Mouse (Mus musculus) CH12.LX (cell line): ENCODE data around the gene Rbfox1. TPM values are rescaled to one million over a fixed set of nuclear protein-coding genes. Genes with fewer than 3 reads are reported as not detected.

Experiments used
- DNase-seq: peaks from one replicate; pipeline ENCODE4 v3.0.0-alpha.2; 2013; ENCODE audit errors: extremely low read depth
- H3K27ac ChIP-seq: 2 replicates; pipeline ENCODE4 v1.5.1; 2012; ENCODE audit warnings: low read depth, mild to moderate bottlenecking, control low read depth, moderate library complexity; ENCODE audit not compliant: insufficient read depth
- H3K27me3 ChIP-seq: replicated peaks from 2 replicates; pipeline ENCODE3; 2012; ENCODE audit warnings: inconsistent platforms
- H3K36me3 ChIP-seq, 2 experiments: replicated peaks in 1 of 2; 2 replicates each; pipeline versions ENCODE3 to v1.6.1; 2012; ENCODE audit warnings: inconsistent platforms in 1 of 2, low read length in 1 of 2, mild to moderate bottlenecking in 1 of 2, mixed read lengths in 1 of 2, moderate library complexity in 1 of 2; ENCODE audit not compliant: control insufficient read depth in 1 of 2, insufficient read depth in 1 of 2
- H3K4me1 ChIP-seq, 2 experiments: 2 replicates each; pipeline ENCODE4 v1.6.1; 2012; ENCODE audit warnings: inconsistent platforms in 1 of 2, moderate library complexity in 1 of 2; ENCODE audit not compliant: insufficient read depth in 2 of 2, control insufficient read depth in 1 of 2
- H3K4me2 ChIP-seq: 2 replicates; pipeline ENCODE4 v1.6.1; 2012; ENCODE audit warnings: low read depth, mild to moderate bottlenecking, control low read depth; ENCODE audit not compliant: poor library complexity, insufficient read depth, severe bottlenecking
- H3K4me3 ChIP-seq, 3 experiments: fragments of 150-350 bp in 1 of 3; sonication (generic) in 1 of 3; replicated peaks in 1 of 3; 2 replicates each; pipeline versions ENCODE3 to v1.5.1; 2011 to 2012; ENCODE audit warnings: low read depth in 2 of 3, low read length in 2 of 3, mild to moderate bottlenecking in 2 of 3, moderate library complexity in 2 of 3, control low read depth in 1 of 3, improper control_type of control experiment in 1 of 3, inconsistent platforms in 1 of 3, mixed read lengths in 1 of 3; ENCODE audit not compliant: poor library complexity in 1 of 3
- H3K79me2 ChIP-seq: replicated peaks from 2 replicates; pipeline ENCODE4 v1.6.1; 2012; ENCODE audit warnings: mild to moderate bottlenecking, moderate library complexity; ENCODE audit not compliant: control insufficient read depth, poor library complexity, insufficient read depth, severe bottlenecking; ENCODE audit errors: extremely low read depth
- H3K9ac ChIP-seq: 2 replicates; pipeline ENCODE4 v1.6.1; 2012; ENCODE audit warnings: low read depth, mild to moderate bottlenecking, control low read depth, moderate library complexity; ENCODE audit not compliant: insufficient read depth
- H3K9me3 ChIP-seq: replicated peaks from 2 replicates; pipeline ENCODE3; 2012; ENCODE audit warnings: low read length, inconsistent platforms, mixed read lengths
- BHLHE40 ChIP-seq: IDR thresholded peaks from 2 replicates; pipeline ENCODE4 v1.6.1; 2011; ENCODE audit warnings: mild to moderate bottlenecking, low read depth, low read length, improper control_type of control experiment
- CHD2 ChIP-seq: IDR thresholded peaks from 2 replicates; pipeline ENCODE4 v1.6.1; 2011; ENCODE audit warnings: low read length, improper control_type of control experiment
- CTCF ChIP-seq, 2 experiments: IDR thresholded peaks in 1 of 2; conservative IDR thresholded peaks in 1 of 2; 2 replicates each; pipeline ENCODE4 v1.5.1; 2011 to 2012; ENCODE audit warnings: low read depth in 2 of 2, low read length in 2 of 2, improper control_type of control experiment in 1 of 2, inconsistent platforms in 1 of 2, mild to moderate bottlenecking in 1 of 2, moderate library complexity in 1 of 2
- E2F4 ChIP-seq: IDR thresholded peaks from 2 replicates; pipeline ENCODE4 v1.6.1; 2011; ENCODE audit warnings: low read depth, low read length, improper control_type of control experiment; ENCODE audit not compliant: insufficient replicate concordance
- ELF1 ChIP-seq: IDR thresholded peaks from 2 replicates; pipeline ENCODE4 v1.6.1; 2014; ENCODE audit warnings: low read depth, mild to moderate bottlenecking, inconsistent platforms, low read length, improper control_type of control experiment
- EP300 ChIP-seq: IDR thresholded peaks from 2 replicates; pipeline ENCODE4 v1.6.1; 2011; ENCODE audit warnings: low read length, improper control_type of control experiment
- GABPA ChIP-seq: IDR thresholded peaks from 2 replicates; pipeline ENCODE4 v1.6.1; 2012; ENCODE audit warnings: low read depth, low read length, improper control_type of control experiment, inconsistent platforms; ENCODE audit not compliant: insufficient replicate concordance
- HCFC1 ChIP-seq: IDR thresholded peaks from 2 replicates; pipeline ENCODE4 v1.6.1; 2012; ENCODE audit warnings: low read depth, mild to moderate bottlenecking, inconsistent platforms, low read length, improper control_type of control experiment
- IRF4 ChIP-seq: IDR thresholded peaks from 2 replicates; pipeline ENCODE4 v1.6.1; 2014; ENCODE audit warnings: low read depth, mild to moderate bottlenecking, inconsistent platforms, low read length, improper control_type of control experiment
- JUN ChIP-seq: IDR thresholded peaks from 2 replicates; pipeline ENCODE4 v1.6.1; 2011; ENCODE audit warnings: low read depth, mild to moderate bottlenecking, low read length, improper control_type of control experiment, moderate library complexity; ENCODE audit not compliant: insufficient read depth
- KAT2A ChIP-seq: IDR thresholded peaks from 2 replicates; pipeline ENCODE4 v1.6.1; 2012; ENCODE audit warnings: low read length, improper control_type of control experiment, inconsistent platforms; ENCODE audit not compliant: insufficient replicate concordance
- MAFK ChIP-seq: IDR thresholded peaks from 2 replicates; pipeline ENCODE4 v1.6.1; 2011; ENCODE audit warnings: low read length, improper control_type of control experiment; ENCODE audit not compliant: insufficient replicate concordance
- MAX ChIP-seq: IDR thresholded peaks from 2 replicates; pipeline ENCODE4 v1.6.1; 2011; ENCODE audit warnings: low read length, improper control_type of control experiment
- MAZ ChIP-seq: IDR thresholded peaks from 2 replicates; pipeline ENCODE4 v1.6.1; 2012; ENCODE audit warnings: low read depth, mild to moderate bottlenecking, inconsistent platforms, low read length, improper control_type of control experiment, moderate library complexity
- MEF2A ChIP-seq: IDR thresholded peaks from 2 replicates; pipeline ENCODE4 v1.6.1; 2014; ENCODE audit warnings: low read depth, mild to moderate bottlenecking, inconsistent platforms, low read length, improper control_type of control experiment, borderline replicate concordance
- NRF1 ChIP-seq: IDR thresholded peaks from 2 replicates; pipeline ENCODE4 v1.6.1; 2014; ENCODE audit warnings: low read depth, mild to moderate bottlenecking, inconsistent platforms, low read length, improper control_type of control experiment, moderate library complexity
- POLR2A ChIP-seq: IDR thresholded peaks from 2 replicates; pipeline ENCODE4 v1.6.1; 2011; ENCODE audit warnings: low read depth, mild to moderate bottlenecking, improper control_type of control experiment, low read length
- POLR2AphosphoS2 ChIP-seq: IDR thresholded peaks from 2 replicates; pipeline ENCODE4 v1.6.1; 2011; ENCODE audit warnings: low read depth, low read length, improper control_type of control experiment
- RAD21 ChIP-seq: IDR thresholded peaks from 2 replicates; pipeline ENCODE4 v1.6.1; 2011; ENCODE audit warnings: low read depth, mild to moderate bottlenecking, low read length, improper control_type of control experiment, moderate library complexity
- RCOR1 ChIP-seq: conservative IDR thresholded peaks from 2 replicates; pipeline ENCODE4 v1.6.1; 2012; ENCODE audit warnings: low read depth, mild to moderate bottlenecking, inconsistent platforms, low read length, improper control_type of control experiment
- SIN3A ChIP-seq: IDR thresholded peaks from 2 replicates; pipeline ENCODE4 v1.6.1; 2012; ENCODE audit warnings: low read length, improper control_type of control experiment, inconsistent platforms
- TBP ChIP-seq: conservative IDR thresholded peaks from 2 replicates; pipeline ENCODE4 v1.6.1; 2011; ENCODE audit warnings: low read depth, low read length, improper control_type of control experiment
- TCF12 ChIP-seq: IDR thresholded peaks from 2 replicates; pipeline ENCODE4 v1.6.1; 2014; ENCODE audit warnings: low read depth, mild to moderate bottlenecking, inconsistent platforms, low read length, improper control_type of control experiment
- USF1 ChIP-seq: IDR thresholded peaks from 2 replicates; pipeline ENCODE4 v1.6.1; 2014; ENCODE audit warnings: low read depth, mild to moderate bottlenecking, inconsistent platforms, low read length, improper control_type of control experiment
- ZC3H11A ChIP-seq: IDR thresholded peaks from 2 replicates; pipeline ENCODE4 v1.6.1; 2012; ENCODE audit warnings: low read depth, mild to moderate bottlenecking, inconsistent platforms, low read length, improper control_type of control experiment
- ZNF384 ChIP-seq: IDR thresholded peaks from 2 replicates; pipeline ENCODE4 v1.6.1; 2012; ENCODE audit warnings: low read depth, low read length, improper control_type of control experiment, inconsistent platforms
- dilution Hi-C: fragments of 300-500 bp; cut with MboI; formaldehyde crosslinking; loops from 2 replicates; pipeline ENCODE4 v1.14.3; 2020; ENCODE audit warnings: low sequenced_read_pairs; ENCODE audit not compliant: extremely low pct_unique_long_range_greater_than_20kb, extremely low pct_ligation_motif_present
- in situ Hi-C: fragments of 300-500 bp; cut with MboI; formaldehyde crosslinking; loops from 3 replicates; pipeline ENCODE4 v1.14.3; 2019; ENCODE audit warnings: low sequenced_read_pairs, low pct_ligation_motif_present, low pct_unique_long_range_greater_than_20kb, mixed read lengths
- polyA plus RNA-seq: library from polyadenylated mRNA; unstranded; fragments of >175 nt; gene quantifications from 2 replicates; pipeline ENCODE4 v1.2.1, GENCODE M21; 2012; ENCODE audit warnings: low read depth; ENCODE audit not compliant: insufficient read length
- total RNA-seq, 2 experiments: library from RNA; depleted of rRNA; stranded (reverse); fragments of 300-350 nt in 1 of 2; fragments of >200 nt in 1 of 2; gene quantifications; 2 replicates each; pipeline ENCODE4 v1.2.3; 2012 to 2014

The Rbfox1 gene
- total and polyA plus RNA-seq, 3 experiments, result not detected

GRCm38 (mm10) chr16:7052408-7052807, 1167.3 kb downstream of the Rbfox1 start:
- dilution Hi-C loops (no loop called here), in situ Hi-C loops (no loop called here)
- Histone ChIP-seq H3K36me3 (no peaks in the 10 kb centered on the region), H3K9me3 (peaks cover 84% of the 10 kb centered on the region), H3K9ac (no peak overlapping the region), H3K4me2 (no peak overlapping the region), H3K79me2 (no peaks in the 10 kb centered on the region), H3K27ac (no peak overlapping the region), H3K4me3 (no peak overlapping the region), H3K27me3 (no peaks in the 10 kb centered on the region), H3K4me1 (no peaks in the 10 kb centered on the region)
- TF ChIP-seq POLR2AphosphoS2 (no peak), BHLHE40 (no peak)
- DNase-seq, result no peak

- H3K36me3 ChIP-seq, result no peaks in the 10 kb centered on the region
- no peak for DNase-seq
- no peak overlapping the region for H3K4me2 ChIP-seq
- no peak overlapping the region for H3K4me3 ChIP-seq
- peaks cover 80% of the 10 kb centered on the region for H3K9me3 ChIP-seq
- no peaks in the 10 kb centered on the region for H3K79me2 ChIP-seq
- no peak overlapping the region for H3K9ac ChIP-seq
- no peaks in the 10 kb centered on the region for H3K4me1 ChIP-seq
- dilution Hi-C loops, result no loop called here
- H3K27me3 ChIP-seq, result no peaks in the 10 kb centered on the region
- TF ChIP-seq GABPA (no peak), MAZ (no peak), ZNF384 (no peak), TBP (no peak), RAD21 (no peak), EP300 (no peak), CTCF (conservative IDR thresholded peaks at IDR 0.05 in 1 of 2, IDR thresholded peaks at IDR 0.05 in 1 of 2; ENCODE audit: low read depth in 2 of 2, low read length in 2 of 2) (no peak), BHLHE40 (no peak), KAT2A (no peak), IRF4 (no peak), RCOR1 (no peak), USF1 (no peak), TCF12 (no peak), SIN3A (no peak), E2F4 (no peak)
- in situ Hi-C loops, result no loop called here
- H3K27ac ChIP-seq, result no peak overlapping the region
Measured at GRCm38 (mm10) chr16:7057789-7058188, 1172.6 kb downstream of the Rbfox1 start.

- Histone ChIP-seq H3K79me2 (no peaks in the 10 kb centered on the region), H3K27me3 (no peaks in the 10 kb centered on the region), H3K4me1 (no peaks in the 10 kb centered on the region), H3K4me3 (no peak overlapping the region), H3K4me2 (no peak overlapping the region), H3K9me3 (peaks cover 82% of the 10 kb centered on the region), H3K27ac (no peak overlapping the region), H3K9ac (no peak overlapping the region), H3K36me3 (no peaks in the 10 kb centered on the region)
- in situ Hi-C loops (no loop called here), dilution Hi-C loops (no loop called here)
- DNase-seq, result no peak
- TF ChIP-seq CHD2, result no peak
- TF ChIP-seq JUN, result no peak
- no peak for TF ChIP-seq E2F4
- TF ChIP-seq ELF1, result no peak
- no peak for TF ChIP-seq HCFC1
- TF ChIP-seq MAFK, result no peak
- no peak for TF ChIP-seq SIN3A
- no peak for TF ChIP-seq POLR2A
- no peak for TF ChIP-seq MEF2A
- no peak for TF ChIP-seq KAT2A
- no peak for TF ChIP-seq ZC3H11A
- no peak for TF ChIP-seq MAZ
- TF ChIP-seq USF1, result no peak
- TF ChIP-seq NRF1, result no peak
- TF ChIP-seq MAX, result no peak
Measured at GRCm38 (mm10) chr16:7058556-7058955, 1173.4 kb downstream of the Rbfox1 start.
